Mouse (Mus musculus) megakaryocyte, adult 5-6 weeks (primary cell): ENCODE data around the gene C8a. TPM values are rescaled to one million over a fixed set of nuclear protein-coding genes. Genes with fewer than 3 reads are reported as not detected.

Source experiments
- ATAC-seq: 2 replicates; pipeline ENCODE4 v1.8.0; 2016; ENCODE audit warnings: mild to moderate bottlenecking, inconsistent platforms; ENCODE audit not compliant: poor library complexity, severe bottlenecking
- total RNA-seq, 2 experiments: library from RNA; stranded (forward) in 1 of 2; stranded (reverse) in 1 of 2; fragments of 153-499, 151-499 nt in 1 of 2; fragments of 221-1000, 200-1000 nt in 1 of 2; gene quantifications; 2 replicates each; pipeline versions ENCODE4 v1.2.3 to v1.2.4; 2015 to 2017

The C8a gene
- total RNA-seq (2015) = not detected in 2 replicates
- total RNA-seq (2017) = not detected in 2 replicates

GRCm38 (mm10) chr4:104876323-104876722 is at the start of gene C8a:
C8a (minus strand) TSS chr4:104876398.
- no peak for ATAC-seq

- no peak for ATAC-seq
Observed at GRCm38 (mm10) chr4:104925383-104925782, 49.2 kb upstream of the C8a start.

- ATAC-seq = no peak
Observed at GRCm38 (mm10) chr4:104918017-104918416, 41.8 kb upstream of the C8a start.

GRCm38 (mm10) chr4:104914711-104915247 is 38.6 kb upstream of the C8a start:
- ATAC-seq = no peak

GRCm38 (mm10) chr4:104913291-104914129 is 37.3 kb upstream of the C8a start, which contains the start of gene Fyb2:
Fyb2 (plus strand) TSS chr4:104913456.
- ATAC-seq = no peak

GRCm38 (mm10) chr4:104911685-104912084 is 35.5 kb upstream of the C8a start:
- ATAC-seq = peak; percentile 87

GRCm38 (mm10) chr4:104905049-104905448 is 28.9 kb upstream of the C8a start:
- ATAC-seq = no peak

GRCm38 (mm10) chr4:104902836-104903235 is 26.6 kb upstream of the C8a start:
- ATAC-seq = no peak

GRCm38 (mm10) chr4:104894004-104894734 is 18.0 kb upstream of the C8a start:
- ATAC-seq = peak; percentile 73

- ATAC-seq = no peak
Observed at GRCm38 (mm10) chr4:104893588-104893987, 17.4 kb upstream of the C8a start.

GRCm38 (mm10) chr4:104891708-104892107 is 15.5 kb upstream of the C8a start:
- no peak for ATAC-seq

- no peak for ATAC-seq
Observed at GRCm38 (mm10) chr4:104888499-104889262, 12.5 kb upstream of the C8a start.

GRCm38 (mm10) chr4:104887486-104887885 is 11.3 kb upstream of the C8a start:
- ATAC-seq = no peak

- no peak for ATAC-seq
Observed at GRCm38 (mm10) chr4:104875832-104876231, 366 bp downstream of the C8a start.

- ATAC-seq = no peak
Observed at GRCm38 (mm10) chr4:104870196-104870595, 6.0 kb downstream of the C8a start.

GRCm38 (mm10) chr4:104869581-104869980 is 6.6 kb downstream of the C8a start:
- no peak for ATAC-seq

- no peak for ATAC-seq
Observed at GRCm38 (mm10) chr4:104864397-104864796, 11.8 kb downstream of the C8a start.

- no peak for ATAC-seq
Observed at GRCm38 (mm10) chr4:104861241-104861640, 15.0 kb downstream of the C8a start.

- ATAC-seq = no peak
Observed at GRCm38 (mm10) chr4:104857823-104858222, 18.4 kb downstream of the C8a start.

GRCm38 (mm10) chr4:104857029-104857428 is 19.2 kb downstream of the C8a start, which contains the start of gene Gm17662:
Gm17662 (plus strand) TSS chr4:104857329.
- no peak for ATAC-seq

GRCm38 (mm10) chr4:104855216-104855615 is 21.0 kb downstream of the C8a start:
- no peak for ATAC-seq
